Mouse (Mus musculus) neural tube, embryonic 11.5 days (tissue): ENCODE data around the gene Chdh. TPM values are rescaled to one million over a fixed set of nuclear protein-coding genes. Genes with fewer than 3 reads are reported as not detected.
A peak's percentile ranks its signal among the peaks of the same experiment; 100 is the strongest.

Source experiments
- ATAC-seq: fragments of 200-750 bp; cut with Nextera tagmentation; 2 replicates; pipeline ENCODE4 v1.8.0; 2017; ENCODE audit warnings: moderate number of reproducible peaks, mild to moderate bottlenecking, moderate TSS enrichment, moderate library complexity; ENCODE audit not compliant: insufficient read depth, low FRiP score, low TSS enrichment
- DNase-seq: peaks from one replicate; pipeline ENCODE4 v3.0.0-alpha.2; 2015; ENCODE audit warnings: low spot score
- H3K27ac ChIP-seq: fragments of 300-500 bp; sonication (generic); 2 replicates; pipeline ENCODE4 v1.5.1; 2014; ENCODE audit warnings: low read depth, mild to moderate bottlenecking, low read length
- H3K27me3 ChIP-seq: fragments of 300-500 bp; sonication (generic); 2 replicates; pipeline ENCODE4 v1.6.1; 2014; ENCODE audit warnings: mild to moderate bottlenecking, low read length, mixed read lengths; ENCODE audit not compliant: control insufficient read depth, insufficient read depth
- H3K36me3 ChIP-seq: fragments of 300-500 bp; sonication (generic); 2 replicates; pipeline ENCODE4 v1.6.1; 2014; ENCODE audit warnings: mild to moderate bottlenecking, low read length, moderate library complexity, mixed read lengths; ENCODE audit not compliant: control insufficient read depth, insufficient read depth
- H3K4me1 ChIP-seq: fragments of 300-500 bp; sonication (generic); 2 replicates; pipeline ENCODE4 v1.6.1; 2014; ENCODE audit warnings: low read length, mixed read lengths; ENCODE audit not compliant: control insufficient read depth, insufficient read depth
- H3K4me2 ChIP-seq: fragments of 300-500 bp; sonication (generic); 2 replicates; pipeline ENCODE4 v1.6.1; 2014; ENCODE audit warnings: low read depth, mild to moderate bottlenecking, moderate library complexity
- H3K4me3 ChIP-seq: fragments of 300-500 bp; sonication (generic); 2 replicates; pipeline ENCODE4 v1.5.1; 2014; ENCODE audit warnings: low read depth, low read length
- H3K9ac ChIP-seq: fragments of 300-500 bp; sonication (generic); 2 replicates; pipeline ENCODE4 v1.6.1; 2014; ENCODE audit warnings: mild to moderate bottlenecking, low read length
- H3K9me3 ChIP-seq: fragments of 300-500 bp; sonication (generic); 2 replicates; pipeline ENCODE4 v1.6.1; 2016; ENCODE audit warnings: low read length; ENCODE audit not compliant: control insufficient read depth
- WGBS: fragments of 180-500 bp; shearing (Covaris S2); extraction: QIAGEN DNeasy Blood & Tissue Kit; methylation state at CpG from one replicate; pipeline ENCODE4 v1.1.7; 2014; 5-methylcytosine and 5-hydroxymethylcytosine counted together
- polyA plus RNA-seq: library from polyadenylated mRNA; unstranded; fragments of >200 nt; fragmentation: Nextera tagmentation; extraction: Ambion mirVana; gene quantifications from 2 replicates; pipeline ENCODE4 v1.2.1, GENCODE M21; 2014

Chdh gene
- not detected in 2 replicates for polyA plus RNA-seq

DNA sequence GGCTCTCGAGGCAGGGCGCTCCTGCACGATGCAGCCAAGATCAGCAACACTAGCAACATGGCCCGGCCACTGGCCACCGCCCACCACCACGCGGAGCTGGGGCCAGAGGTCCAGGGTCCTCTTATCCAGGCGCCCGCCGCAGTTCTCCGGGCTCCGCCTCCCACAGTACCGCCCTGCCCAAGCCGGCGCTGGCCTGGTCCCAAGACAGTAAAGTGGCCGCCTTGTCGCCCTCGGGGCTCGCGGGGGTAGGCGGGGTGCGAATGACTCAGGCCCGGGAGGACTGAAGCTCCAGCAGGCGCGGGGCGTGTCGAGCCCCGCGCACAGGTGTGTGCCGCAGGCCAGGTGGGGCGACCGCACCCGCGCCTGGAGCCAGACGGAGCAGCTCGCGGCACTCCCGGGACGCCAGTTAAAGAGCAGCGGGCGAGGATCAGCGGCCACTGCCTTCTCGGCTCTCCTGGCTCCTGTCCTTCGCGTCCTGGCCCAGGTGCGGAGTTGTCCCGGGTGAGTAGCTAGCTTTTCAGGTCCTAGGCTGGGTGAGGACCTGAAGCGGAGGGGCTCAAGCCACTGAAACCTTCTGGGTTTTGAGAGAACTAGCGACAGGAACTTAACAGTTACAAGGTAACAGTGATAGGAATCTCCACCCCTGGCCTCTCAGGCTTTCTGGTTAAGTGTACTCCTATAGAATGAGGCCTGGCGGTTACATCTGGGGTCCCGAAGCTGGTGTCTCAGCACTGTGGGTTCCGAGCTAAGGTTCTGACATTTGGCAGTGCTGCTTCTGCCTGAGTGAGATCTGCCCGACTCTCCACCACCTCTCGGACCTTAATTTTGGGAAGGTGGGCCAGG, at the start of gene Chdh, which contains the start of gene Il17rb:
TSS of gene Chdh (plus strand) at position 291 of the 843 bp plus-strand sequence.
TSS of gene Il17rb (minus strand) at position 164 of the 843 bp plus-strand sequence.
- H3K36me3 ChIP-seq: no peaks in the 10 kb centered on the region
- H3K27me3 ChIP-seq: peaks cover 10% of the 10 kb centered on the region; the same call in 1 of the 2 replicates
- DNase-seq: peak; percentile 48
- peak within 1 kb of the TSS; percentile 34 for H3K4me3 ChIP-seq
- ATAC-seq: no peak
- 8% methylated on average over 54 of the region's 54 CpGs for WGBS
- H3K4me1 ChIP-seq: peaks cover 6% of the 10 kb centered on the region; the same call in 1 of the 2 replicates
- H3K9ac ChIP-seq: peak within 1 kb of the TSS; percentile 28
- H3K4me2 ChIP-seq: peak within 1 kb of the TSS; percentile 80
- no peaks in the 10 kb centered on the region for H3K9me3 ChIP-seq
- H3K27ac ChIP-seq: no peak within 1 kb of the TSS

DNA sequence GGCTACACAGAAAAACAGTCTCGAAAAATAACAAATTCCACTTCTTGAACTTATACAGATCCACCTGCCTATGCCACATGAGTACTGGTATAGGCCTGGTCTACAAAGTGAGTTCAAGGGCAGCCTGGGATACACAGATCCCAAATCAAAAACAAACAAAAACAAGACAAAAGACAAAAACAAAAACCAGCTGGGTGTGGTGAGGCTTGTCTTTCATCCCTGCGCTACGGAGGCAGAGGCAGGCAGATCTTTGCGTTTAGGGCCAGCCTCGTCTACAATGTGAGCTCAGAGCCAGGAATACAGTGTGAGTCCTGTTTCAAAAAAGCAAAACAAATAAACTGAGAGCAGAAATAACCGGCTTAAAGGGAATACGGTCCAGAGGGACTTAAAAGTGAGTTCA, 41.2 kb upstream of the Chdh start:
- H3K27ac ChIP-seq: no peak overlapping the region
- peaks cover 11% of the 10 kb centered on the region for H3K4me1 ChIP-seq
- 68% methylated on average over 7 of the region's 7 CpGs for WGBS
- peak overlapping the region; percentile 51 for H3K9ac ChIP-seq
- peak overlapping the region; percentile 58 for H3K4me2 ChIP-seq
- DNase-seq (no peak), ATAC-seq (peak; percentile 18)
- H3K4me3 ChIP-seq: peak overlapping the region; percentile 87
- no peaks in the 10 kb centered on the region for H3K27me3 ChIP-seq
- peaks cover 3% of the 10 kb centered on the region for H3K36me3 ChIP-seq
- no peaks in the 10 kb centered on the region for H3K9me3 ChIP-seq

DNA sequence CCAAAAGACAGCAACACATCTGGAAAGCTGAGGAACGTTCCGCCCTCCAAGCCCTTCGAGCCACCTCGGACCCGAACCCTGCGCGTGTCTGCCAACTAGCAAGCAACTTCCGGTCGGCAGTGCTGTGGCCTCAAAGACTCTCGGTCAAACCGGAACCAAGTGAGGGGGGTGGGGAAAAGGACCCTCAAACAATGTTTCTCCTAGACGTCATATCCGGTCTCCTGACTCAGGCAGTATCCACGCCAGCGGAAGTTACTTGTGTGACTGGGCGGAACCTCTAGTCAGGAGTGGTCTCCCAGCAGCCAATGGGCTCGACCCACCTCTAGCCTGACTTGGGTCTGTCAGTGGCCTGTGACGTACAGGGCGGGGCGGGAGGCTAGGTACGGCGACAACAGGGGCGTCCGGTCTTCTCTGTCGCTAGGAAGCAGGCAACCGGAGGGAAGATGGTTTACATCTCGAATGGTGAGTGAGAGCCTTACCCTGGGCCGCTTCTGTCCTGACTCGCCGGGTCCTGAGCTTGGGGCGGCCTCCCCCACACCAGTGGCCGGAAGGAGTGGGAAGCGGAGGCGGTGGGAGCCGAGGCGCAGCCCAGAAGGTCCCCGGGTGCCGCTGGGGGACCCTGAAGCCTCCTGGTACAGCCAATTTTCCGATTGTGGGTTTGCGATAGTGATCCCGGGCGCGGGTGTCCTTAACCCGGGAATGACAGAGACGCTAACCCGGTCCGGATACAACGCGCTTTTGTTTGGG, 40.6 kb upstream of the Chdh start, which contains the start of gene Selenok:
TSS of gene Selenok (plus strand) at position 234 of the 747 bp plus-strand sequence.
- Histone ChIP-seq H3K36me3 (peaks cover 3% of the 10 kb centered on the region), H3K27ac (peak within 1 kb of the TSS; percentile 64), H3K27me3 (no peaks in the 10 kb centered on the region), H3K4me3 (peak within 1 kb of the TSS; percentile 87), H3K4me1 (peaks cover 11% of the 10 kb centered on the region), H3K4me2 (peak within 1 kb of the TSS; percentile 63), H3K9me3 (no peaks in the 10 kb centered on the region), H3K9ac (peak within 1 kb of the TSS; percentile 76)
- peak; percentile 100 for ATAC-seq
- peak; percentile 93 for DNase-seq
- under 1% methylated on average over 49 of the region's 49 CpGs for WGBS

DNA sequence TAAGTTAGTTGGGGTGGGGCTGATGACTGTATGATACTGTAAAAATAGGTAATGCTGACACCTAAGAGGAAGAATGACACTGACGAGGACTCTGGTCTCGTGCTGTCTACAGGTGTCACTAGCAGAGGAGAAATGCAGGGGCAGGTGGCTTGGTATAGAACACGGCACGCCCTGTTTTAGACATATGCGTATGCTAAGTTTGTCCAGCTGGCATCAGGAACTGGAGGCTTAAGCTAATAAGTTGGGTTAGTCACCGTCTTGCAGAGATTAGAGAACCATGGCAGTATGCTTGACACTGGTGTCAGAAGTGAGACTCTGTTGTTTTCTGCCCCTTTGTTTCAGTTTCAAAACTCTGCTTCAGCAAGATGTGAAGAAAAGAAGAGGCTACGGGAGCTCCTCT, 37.4 kb upstream of the Chdh start:
- Histone ChIP-seq H3K9ac (no peak overlapping the region), H3K9me3 (no peaks in the 10 kb centered on the region), H3K27ac (no peak overlapping the region), H3K27me3 (no peaks in the 10 kb centered on the region), H3K4me3 (no peak overlapping the region), H3K4me1 (peaks cover 11% of the 10 kb centered on the region), H3K36me3 (peaks cover 3% of the 10 kb centered on the region), H3K4me2 (no peak overlapping the region)
- 93% methylated on average over 7 of the region's 7 CpGs for WGBS
- no peak for DNase-seq
- no peak for ATAC-seq

DNA sequence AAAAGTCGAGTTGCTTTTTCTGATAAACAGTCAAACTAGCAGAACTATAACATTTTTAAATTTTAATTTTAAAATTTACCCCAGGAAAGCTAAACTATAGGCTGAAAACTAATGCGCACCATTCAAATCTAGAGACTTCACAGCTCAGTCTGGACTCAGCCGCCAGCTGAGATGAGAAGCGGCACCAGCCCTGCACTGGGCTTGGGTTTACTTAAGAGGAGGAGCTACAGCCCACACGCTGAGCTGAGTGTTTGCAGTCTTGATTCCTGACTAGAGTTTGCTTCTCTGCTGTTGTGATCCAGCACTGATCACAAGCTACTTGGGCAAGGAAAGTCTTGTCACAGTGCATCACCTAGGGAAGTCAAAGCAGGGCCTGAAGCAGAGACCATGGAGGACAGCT, 36.8 kb upstream of the Chdh start:
- Histone ChIP-seq H3K9ac (no peak overlapping the region), H3K4me1 (peaks cover 11% of the 10 kb centered on the region), H3K27ac (no peak overlapping the region), H3K9me3 (no peaks in the 10 kb centered on the region), H3K36me3 (peaks cover 3% of the 10 kb centered on the region), H3K4me3 (no peak overlapping the region), H3K4me2 (no peak overlapping the region), H3K27me3 (no peaks in the 10 kb centered on the region)
- no peak for DNase-seq
- no peak for ATAC-seq
- 86% methylated on average over 5 of the region's 5 CpGs for WGBS

DNA sequence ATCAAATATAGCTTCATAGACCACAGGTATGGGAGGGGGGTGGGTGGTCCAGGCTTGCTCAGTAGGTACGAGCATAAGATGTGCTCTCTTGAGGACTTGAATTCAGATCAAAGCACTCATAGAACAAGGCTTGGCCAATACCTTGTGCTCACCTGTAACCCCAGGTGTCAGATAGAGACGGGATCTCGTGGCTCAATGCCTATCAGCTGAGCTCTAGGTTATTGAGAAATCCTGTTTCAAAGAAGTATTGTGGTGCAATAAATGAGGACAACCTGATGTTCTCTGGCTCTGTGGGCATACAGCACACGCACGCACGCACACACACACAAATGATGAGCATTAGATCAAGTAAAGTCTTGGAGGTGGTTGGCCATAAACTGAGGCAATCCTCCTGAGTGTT, 31.9 kb upstream of the Chdh start:
- H3K36me3 ChIP-seq: peaks cover 8% of the 10 kb centered on the region
- 95% methylated on average over 6 of the region's 6 CpGs for WGBS
- H3K27me3 ChIP-seq: no peaks in the 10 kb centered on the region

DNA sequence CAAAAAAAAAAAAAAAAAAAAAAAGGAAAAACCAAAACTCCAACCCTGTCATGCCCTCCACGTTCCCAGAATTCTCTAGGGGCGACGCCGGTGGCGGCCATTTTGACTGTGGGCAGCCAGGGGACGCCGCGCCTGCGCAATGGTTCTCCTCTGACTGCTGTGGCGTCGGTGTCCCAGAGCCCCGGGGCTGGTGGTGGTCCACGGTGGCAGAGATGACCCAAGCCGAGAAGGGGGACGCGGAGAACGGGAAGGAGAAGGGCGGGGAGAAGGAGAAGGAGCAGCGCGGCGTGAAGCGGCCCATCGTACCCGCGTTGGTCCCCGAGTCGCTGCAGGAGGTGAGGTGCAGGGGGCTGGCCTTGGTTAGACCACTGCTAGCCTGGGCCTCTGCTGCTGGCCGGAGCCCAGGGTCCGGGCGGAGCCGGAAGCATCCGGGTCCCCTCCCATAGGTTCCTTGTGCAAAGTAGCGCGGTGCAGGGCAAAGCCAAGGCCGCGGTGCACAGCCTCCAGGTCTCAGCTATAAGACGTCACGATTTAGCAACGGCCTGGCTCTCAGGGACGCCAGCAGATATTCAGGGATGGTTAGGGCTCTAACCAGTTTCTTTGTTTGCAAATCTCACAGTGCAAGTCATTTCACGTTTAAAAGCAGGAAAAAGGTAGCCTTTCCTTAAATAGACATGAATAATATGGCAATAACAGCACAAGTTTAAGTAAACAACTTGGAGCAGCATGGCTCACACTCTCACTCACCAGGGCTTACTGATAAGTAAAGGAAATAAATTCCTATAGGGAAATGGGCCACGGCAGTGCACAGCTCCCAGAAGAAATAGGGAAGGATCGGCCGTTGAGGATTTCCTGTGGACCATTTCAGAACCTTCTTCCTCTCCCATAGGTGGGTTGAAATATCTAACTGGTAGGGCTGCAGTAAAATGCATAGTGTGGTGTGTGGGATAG, 30.3 kb upstream of the Chdh start, which contains the start of gene Actr8:
TSS of gene Actr8 (plus strand) at position 84 of the 951 bp plus-strand sequence.
- ATAC-seq (peak; percentile 97), DNase-seq (peak; percentile 93)
- Histone ChIP-seq H3K9ac (peak within 1 kb of the TSS; percentile 94), H3K4me2 (peak within 1 kb of the TSS; percentile 87), H3K4me3 (peak within 1 kb of the TSS; percentile 75), H3K27me3 (no peaks in the 10 kb centered on the region), H3K36me3 (peaks cover 14% of the 10 kb centered on the region), H3K9me3 (no peaks in the 10 kb centered on the region; the same call in 1 of the 2 replicates), H3K27ac (peak within 1 kb of the TSS; percentile 89), H3K4me1 (peaks cover 8% of the 10 kb centered on the region)
- WGBS: 3% methylated on average over 44 of the region's 44 CpGs

More for the DNA sequence above, 31.9 kb upstream of the Chdh start:
- DNase-seq (no peak), ATAC-seq (no peak)
- Histone ChIP-seq H3K4me1 (peaks cover 8% of the 10 kb centered on the region), H3K9ac (no peak overlapping the region), H3K4me2 (no peak overlapping the region), H3K9me3 (no peaks in the 10 kb centered on the region; the same call in 1 of the 2 replicates), H3K4me3 (no peak overlapping the region), H3K27ac (no peak overlapping the region)
